Mouse (Mus musculus): ENCODE data around the gene Adam33.

- TF ChIP-seq POLR2A (IDR thresholded peaks at IDR 0.05; ENCODE audit: low read depth, low read length) (no peak), CTCF (conservative IDR thresholded peaks at IDR 0.05; ENCODE audit: insufficient read depth, insufficient read length, low read depth, low read length) (no peak)
These were observed 16.9 kb upstream of the Adam33 start for GRCm38 (mm10) chr2:131080507-131080906.

Data from kidney, adult 2 months (tissue).